Mouse (Mus musculus) ovary, postnatal 10 days (tissue): Measurements from ENCODE around the gene Zfp111.

Experiments used
- DNase-seq: peaks from one replicate; pipeline ENCODE4 v3.0.0; 2022; ENCODE audit warnings: low spot score

Zfp111 gene

GRCm38 (mm10) chr7:24211343-24211742, at the start of gene Zfp111:
Gene Zfp111 (minus strand): TSS chr7:24211443.
- DNase-seq: no peak

GRCm38 (mm10) chr7:24260000-24260312, 48.7 kb upstream of the Zfp111 start:
- DNase-seq: no peak

- no peak for DNase-seq
Observed at GRCm38 (mm10) chr7:24259306-24259999, 48.2 kb upstream of the Zfp111 start.

- DNase-seq: peak; percentile 38
Observed at GRCm38 (mm10) chr7:24254633-24255474, 43.6 kb upstream of the Zfp111 start, which contains the start of gene Zfp108. Gene Zfp108 (plus strand): TSS chr7:24254794.

GRCm38 (mm10) chr7:24253779-24254615, 42.8 kb upstream of the Zfp111 start:
- DNase-seq: no peak

- DNase-seq: peak; percentile 23
Observed at GRCm38 (mm10) chr7:24237040-24237791, 26.0 kb upstream of the Zfp111 start, which contains the start of gene Zfp109. Gene Zfp109 (minus strand): TSS chr7:24237560.

- no peak for DNase-seq
Observed at GRCm38 (mm10) chr7:24210296-24210695, 947 bp downstream of the Zfp111 start.

GRCm38 (mm10) chr7:24208282-24208886, 2.9 kb downstream of the Zfp111 start:
- no peak for DNase-seq

- DNase-seq: peak; percentile 35
Observed at GRCm38 (mm10) chr7:24207488-24208261, 3.6 kb downstream of the Zfp111 start.

GRCm38 (mm10) chr7:24196961-24197360, 14.3 kb downstream of the Zfp111 start:
- no peak for DNase-seq

- DNase-seq: no peak
Observed at GRCm38 (mm10) chr7:24193157-24193556, 18.1 kb downstream of the Zfp111 start.

- DNase-seq: no peak
Observed at GRCm38 (mm10) chr7:24191361-24191760, 19.9 kb downstream of the Zfp111 start.

- DNase-seq: no peak
Observed at GRCm38 (mm10) chr7:24189571-24189944, 21.7 kb downstream of the Zfp111 start.

GRCm38 (mm10) chr7:24188901-24189570, 22.2 kb downstream of the Zfp111 start:
- DNase-seq: no peak

- no peak for DNase-seq
Observed at GRCm38 (mm10) chr7:24187611-24188010, 23.6 kb downstream of the Zfp111 start.

GRCm38 (mm10) chr7:24175337-24175711, 35.9 kb downstream of the Zfp111 start:
- no peak for DNase-seq

- DNase-seq: peak; percentile 47
Observed at GRCm38 (mm10) chr7:24174618-24175336, 36.5 kb downstream of the Zfp111 start, which contains the start of gene Zfp114. Gene Zfp114 (plus strand): TSS chr7:24175060.

- no peak for DNase-seq
Observed at GRCm38 (mm10) chr7:24172191-24172590, 39.1 kb downstream of the Zfp111 start.

- no peak for DNase-seq
Observed at GRCm38 (mm10) chr7:24153272-24153671, 58.0 kb downstream of the Zfp111 start.
